Mouse (Mus musculus): ENCODE measurements at regions not wholly inside any gene's neighbourhood (a gene's known extent, or its start where the extent isn't known, plus 50 kb on each side); places are given as distances from the start of the nearest gene placed in this dataset.

DNA sequence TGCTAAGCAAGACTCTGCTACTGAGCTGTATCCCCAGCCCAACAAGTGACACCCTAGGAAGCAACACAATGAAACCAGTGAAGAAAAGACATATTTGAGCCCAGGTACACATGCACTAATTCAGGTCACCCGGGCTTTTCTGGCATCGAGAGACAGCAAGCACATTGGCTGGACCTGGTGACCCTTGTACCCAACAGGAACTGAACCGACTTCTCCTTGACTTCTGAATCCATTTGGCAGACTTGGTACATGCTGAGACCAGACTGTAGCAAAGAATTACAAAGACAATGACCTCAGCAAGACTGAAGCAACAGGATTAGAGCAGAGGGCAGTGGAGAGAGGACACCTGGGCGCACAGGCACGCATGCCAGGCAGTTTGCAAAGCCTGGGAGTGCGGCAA is 79.1 kb downstream of the Sema4f start:
- WGBS = 81% methylated on average over 6 of the region's 6 CpGs
- Histone ChIP-seq H3K9me3 (replicated peaks) (no peaks in the 10 kb centered on the region), H3K4me3 (no peak overlapping the region), H3K4me1 (peaks cover 31% of the 10 kb centered on the region), H3K36me3 (no peaks in the 10 kb centered on the region), H3K27ac (no peak overlapping the region), H3K27me3 (ENCODE audit: low read depth, poor library complexity, severe bottlenecking) (no peaks in the 10 kb centered on the region)
- no peak for DNase-seq (ENCODE audit: low spot score)

DNA sequence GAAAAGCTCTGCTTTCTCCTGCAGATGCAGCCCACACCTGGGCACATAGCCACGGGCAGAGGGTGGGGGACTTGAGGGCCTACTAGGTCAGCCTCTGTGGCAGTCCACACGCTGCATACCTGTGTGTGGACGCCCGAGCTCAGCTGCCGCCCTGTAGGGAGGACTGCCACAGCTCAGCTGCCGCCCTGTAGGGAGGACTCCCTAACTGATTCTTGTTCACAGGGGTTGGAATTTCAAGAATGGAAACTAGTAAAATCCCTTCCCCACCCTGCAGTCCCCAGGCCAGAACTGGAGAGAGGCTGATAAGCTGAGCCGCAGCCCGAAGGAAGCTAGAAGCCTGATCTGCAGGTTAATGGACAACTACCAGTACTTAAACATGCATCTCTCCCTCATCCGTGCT is 82.0 kb upstream of the Hk2 start:
- Histone ChIP-seq H3K27ac (0 out of 2 replicates have a peak overlapping the region, but pooled peaks have one; percentile 31), H3K4me1 (peaks cover 7% of the 10 kb centered on the region), H3K36me3 (no peaks in the 10 kb centered on the region), H3K27me3 (ENCODE audit: low read depth, poor library complexity, severe bottlenecking) (no peaks in the 10 kb centered on the region), H3K9me3 (replicated peaks) (no peaks in the 10 kb centered on the region), H3K4me3 (no peak overlapping the region)
- DNase-seq (ENCODE audit: low spot score) = no peak
- 89% methylated on average over 9 of the region's 9 CpGs for WGBS

DNA sequence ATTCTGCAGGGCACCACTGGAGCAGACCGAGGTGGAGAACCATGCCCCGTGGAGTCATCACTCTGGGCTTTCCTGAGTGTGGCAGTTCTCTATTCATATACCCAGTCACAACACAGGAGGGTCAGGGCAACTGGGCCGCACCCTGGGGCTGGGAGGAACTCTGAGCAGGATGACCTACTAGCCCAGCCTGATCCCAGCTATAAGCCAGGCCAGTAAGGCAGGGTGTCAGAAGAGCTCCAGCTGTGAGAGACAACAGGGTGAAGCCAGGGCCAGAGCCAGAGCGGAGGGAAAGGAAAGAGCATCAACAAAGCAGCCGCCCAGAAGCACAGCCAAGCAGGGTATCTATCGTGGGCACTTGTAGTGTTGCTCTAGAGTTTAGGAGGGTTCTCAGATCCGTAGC is 81.1 kb upstream of the Hk2 start:
- Histone ChIP-seq H3K36me3 (no peaks in the 10 kb centered on the region), H3K4me3 (no peak overlapping the region), H3K9me3 (replicated peaks) (no peaks in the 10 kb centered on the region), H3K27ac (no peak overlapping the region), H3K27me3 (ENCODE audit: low read depth, poor library complexity, severe bottlenecking) (no peaks in the 10 kb centered on the region), H3K4me1 (peaks cover 7% of the 10 kb centered on the region)
- no peak for DNase-seq (ENCODE audit: low spot score)
- WGBS = 76% methylated on average over 7 of the region's 7 CpGs

DNA sequence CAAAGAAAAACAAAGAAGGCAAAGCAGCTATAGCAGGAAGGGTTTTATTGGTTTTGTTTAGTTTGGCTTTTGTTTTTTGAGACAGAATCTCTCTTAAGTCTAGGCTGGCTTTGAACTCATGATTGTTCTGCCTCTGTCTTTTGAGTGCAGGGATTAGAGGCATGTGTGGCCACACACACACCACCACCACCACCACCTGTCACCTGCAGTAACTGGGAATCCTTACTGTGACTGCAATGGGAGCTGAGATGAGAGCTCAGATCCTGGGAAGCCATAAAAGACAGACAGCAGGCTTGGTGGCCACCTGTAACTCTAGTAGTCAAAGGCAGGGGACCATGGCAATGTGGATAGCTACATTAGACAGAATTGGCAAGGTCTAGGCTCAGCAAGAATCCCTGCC is 80.5 kb upstream of the Hk2 start:
- H3K4me1 ChIP-seq = peaks cover 7% of the 10 kb centered on the region
- no peaks in the 10 kb centered on the region for H3K27me3 ChIP-seq (ENCODE audit: low read depth, poor library complexity, severe bottlenecking)
- no peak for DNase-seq (ENCODE audit: low spot score)
- no peak overlapping the region for H3K4me3 ChIP-seq
- no peak overlapping the region for H3K27ac ChIP-seq
- no peaks in the 10 kb centered on the region for H3K36me3 ChIP-seq
- no peaks in the 10 kb centered on the region for H3K9me3 ChIP-seq (replicated peaks)

DNA sequence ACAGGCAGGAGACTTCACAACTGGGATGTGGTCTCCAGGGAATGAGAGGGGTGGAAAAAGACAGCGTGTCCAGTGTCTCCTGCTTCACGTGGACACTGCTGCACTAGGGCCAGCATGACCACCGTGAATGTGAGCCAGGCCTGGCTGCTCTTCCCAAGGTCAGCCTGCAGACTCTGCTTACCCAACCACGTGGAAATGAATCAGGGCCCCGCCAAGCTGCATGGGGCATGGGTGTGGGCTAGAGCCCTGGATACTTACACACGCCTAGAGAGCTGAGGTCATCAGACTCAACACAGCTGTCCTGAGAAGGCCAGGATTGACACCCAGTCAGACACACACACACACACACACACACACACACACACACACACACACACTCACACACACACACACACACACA is 80.1 kb upstream of the Hk2 start:
- Histone ChIP-seq H3K27me3 (ENCODE audit: low read depth, poor library complexity, severe bottlenecking) (no peaks in the 10 kb centered on the region), H3K36me3 (no peaks in the 10 kb centered on the region), H3K4me3 (no peak overlapping the region), H3K27ac (no peak overlapping the region), H3K4me1 (peaks cover 7% of the 10 kb centered on the region), H3K9me3 (replicated peaks) (no peaks in the 10 kb centered on the region)
- no peak for DNase-seq (ENCODE audit: low spot score)
- 74% methylated on average over 6 of the region's 6 CpGs for WGBS

DNA sequence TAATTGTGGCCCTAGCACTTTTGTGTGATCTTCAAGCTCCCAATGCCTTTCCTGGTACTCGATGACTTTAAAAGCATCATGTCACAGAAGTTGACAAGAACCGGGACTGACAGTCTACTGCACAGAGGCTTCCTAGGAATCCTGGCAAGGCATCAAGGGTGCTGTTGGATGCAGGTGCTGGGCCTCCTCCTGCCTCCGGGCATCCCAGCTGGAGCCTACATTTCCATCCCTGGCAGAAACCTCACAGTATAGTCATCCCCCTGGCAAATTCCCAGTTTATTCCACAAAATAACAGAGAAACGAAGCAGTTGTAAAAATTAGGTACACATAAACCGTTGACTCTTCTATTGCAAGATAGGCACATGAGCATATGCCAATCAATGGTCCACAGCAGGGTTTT is 78.8 kb upstream of the Hk2 start:
- Histone ChIP-seq H3K9me3 (replicated peaks) (no peaks in the 10 kb centered on the region), H3K27me3 (ENCODE audit: low read depth, poor library complexity, severe bottlenecking) (no peaks in the 10 kb centered on the region), H3K4me3 (no peak overlapping the region), H3K36me3 (no peaks in the 10 kb centered on the region), H3K27ac (no peak overlapping the region), H3K4me1 (peaks cover under 1% of the 10 kb centered on the region)
- no peak for DNase-seq (ENCODE audit: low spot score)
- WGBS = 91% methylated on average over 5 of the region's 5 CpGs

DNA sequence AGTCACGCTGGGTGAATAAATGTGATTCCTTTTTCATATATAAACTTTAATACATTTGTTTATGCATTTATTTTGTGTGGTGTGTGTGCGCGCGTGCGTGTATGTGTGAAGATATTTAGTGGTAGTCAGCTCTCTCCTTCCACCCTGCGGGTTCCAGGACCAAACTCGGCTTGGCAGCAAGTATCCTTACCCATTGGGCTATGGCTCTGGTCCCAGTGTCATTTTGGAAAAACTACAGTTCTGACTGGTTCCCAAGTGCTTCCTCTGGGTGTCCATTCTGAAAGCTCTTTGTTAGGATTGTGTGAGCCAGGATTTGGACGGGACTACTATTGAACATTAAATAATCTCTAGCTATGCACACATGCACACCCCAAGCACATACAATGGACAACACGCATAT is 76.3 kb upstream of the Hk2 start:
- H3K4me3 ChIP-seq = no peak overlapping the region
- H3K4me1 ChIP-seq = no peaks in the 10 kb centered on the region
- DNase-seq (ENCODE audit: low spot score) = no peak
- H3K9me3 ChIP-seq (replicated peaks) = no peaks in the 10 kb centered on the region
- no peaks in the 10 kb centered on the region for H3K36me3 ChIP-seq
- no peak overlapping the region for H3K27ac ChIP-seq
- 95% methylated on average over 9 of the region's 9 CpGs for WGBS
- H3K27me3 ChIP-seq (ENCODE audit: low read depth, poor library complexity, severe bottlenecking) = no peaks in the 10 kb centered on the region

DNA sequence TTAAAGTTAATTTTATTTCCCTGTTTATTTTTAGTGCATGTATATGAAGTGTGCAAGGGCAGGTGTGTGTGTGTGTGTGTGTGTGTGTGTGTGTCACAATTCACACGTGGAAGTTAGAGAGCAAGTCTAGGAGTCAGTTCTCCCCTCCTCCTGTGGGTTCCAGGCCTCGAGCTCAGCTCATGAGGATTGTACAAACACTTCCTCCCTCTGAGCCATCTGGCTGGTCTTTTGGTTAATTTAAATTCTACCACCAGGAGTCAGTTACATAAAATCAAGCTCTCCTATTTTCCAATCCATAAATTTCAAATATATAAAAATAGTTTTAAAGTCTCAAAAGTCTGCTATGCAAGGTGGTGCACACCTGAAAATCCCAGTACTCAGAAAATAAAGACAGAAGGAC is 73.3 kb upstream of the Hk2 start:
- H3K27ac ChIP-seq = no peak overlapping the region
- no peak overlapping the region for H3K4me3 ChIP-seq
- H3K36me3 ChIP-seq = no peaks in the 10 kb centered on the region
- no peaks in the 10 kb centered on the region for H3K4me1 ChIP-seq
- 66% methylated on average over 2 of the region's 2 CpGs for WGBS
- no peaks in the 10 kb centered on the region for H3K9me3 ChIP-seq (replicated peaks)
- H3K27me3 ChIP-seq (ENCODE audit: low read depth, poor library complexity, severe bottlenecking) = no peaks in the 10 kb centered on the region
- DNase-seq (ENCODE audit: low spot score) = no peak

DNA sequence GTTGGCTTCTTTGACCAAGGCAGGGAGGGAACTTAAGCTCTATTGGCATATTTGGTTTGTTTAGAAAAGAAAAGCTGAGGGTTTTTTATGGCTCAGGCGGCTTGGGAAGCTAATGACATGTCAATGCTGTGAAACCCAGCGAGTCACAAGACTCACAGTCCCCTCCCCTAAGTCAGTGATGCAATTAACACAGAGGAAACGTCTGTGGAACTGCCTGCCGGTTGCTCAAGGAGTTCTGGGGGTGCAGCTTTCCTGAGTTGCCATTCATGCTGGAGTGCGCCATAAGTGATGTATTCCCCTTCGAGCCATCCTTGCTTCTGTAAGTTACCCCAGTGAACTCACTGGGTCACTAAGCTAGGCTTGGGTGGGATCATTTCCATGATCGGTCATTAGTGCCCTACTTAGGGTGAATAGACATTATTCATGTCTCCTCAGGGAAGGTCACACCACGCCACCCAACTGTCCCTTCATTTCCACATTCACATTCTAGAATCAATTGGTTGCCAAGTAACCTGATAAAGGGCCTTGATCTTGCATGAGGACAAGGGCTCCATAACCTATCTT is 72.4 kb upstream of the Hk2 start:
- no peaks in the 10 kb centered on the region for H3K9me3 ChIP-seq (replicated peaks)
- 77% methylated on average over 8 of the region's 8 CpGs for WGBS
- no peaks in the 10 kb centered on the region for H3K27me3 ChIP-seq (ENCODE audit: low read depth, poor library complexity, severe bottlenecking)
- no peaks in the 10 kb centered on the region for H3K4me1 ChIP-seq
- DNase-seq (ENCODE audit: low spot score) = no peak
- no peak overlapping the region for H3K27ac ChIP-seq
- no peak overlapping the region for H3K4me3 ChIP-seq
- H3K36me3 ChIP-seq = no peaks in the 10 kb centered on the region

DNA sequence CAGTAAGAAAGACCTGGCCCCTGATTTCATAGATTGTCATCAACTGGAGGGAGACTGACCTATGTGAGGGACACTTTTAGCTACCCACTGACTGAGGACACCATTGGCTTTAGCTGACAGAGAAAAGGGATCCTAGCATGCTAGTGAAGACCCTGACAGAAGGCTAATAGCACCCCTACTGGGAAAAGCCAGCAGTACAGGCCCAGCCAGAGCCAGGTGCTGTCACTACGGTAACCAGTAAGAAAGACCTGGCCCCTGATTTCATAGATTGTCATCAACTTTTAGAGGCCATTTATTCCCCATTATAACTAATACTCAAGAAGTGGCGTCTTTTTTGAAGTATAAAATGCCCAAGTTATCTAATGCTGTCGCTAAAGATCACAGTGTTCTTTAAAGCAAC is 70.2 kb upstream of the Hk2 start:
- no peaks in the 10 kb centered on the region for H3K27me3 ChIP-seq (ENCODE audit: low read depth, poor library complexity, severe bottlenecking)
- WGBS = 62% methylated on average over 3 of the region's 3 CpGs
- no peaks in the 10 kb centered on the region for H3K36me3 ChIP-seq
- H3K27ac ChIP-seq = no peak overlapping the region
- no peak for DNase-seq (ENCODE audit: low spot score)
- H3K4me3 ChIP-seq = no peak overlapping the region
- H3K4me1 ChIP-seq = no peaks in the 10 kb centered on the region
- no peaks in the 10 kb centered on the region for H3K9me3 ChIP-seq (replicated peaks)

DNA sequence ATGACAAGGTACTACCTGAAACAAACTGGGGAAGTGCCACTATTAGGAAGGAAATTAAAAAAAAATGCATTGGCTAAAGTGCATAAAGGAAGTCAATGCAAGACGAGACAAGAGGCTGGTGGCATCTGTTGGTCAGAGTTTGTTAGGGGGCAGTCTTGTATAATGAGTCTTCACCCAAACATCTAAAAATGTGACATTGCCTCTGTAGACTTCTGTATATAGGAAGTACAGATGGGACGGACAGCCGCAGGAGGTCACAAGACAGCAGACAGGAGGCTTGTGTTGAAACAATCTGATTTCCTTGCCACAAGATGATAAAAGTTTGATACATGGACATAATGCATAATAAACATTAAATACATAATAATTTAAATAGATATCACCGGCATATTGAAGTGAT is 69.6 kb upstream of the Hk2 start:
- Histone ChIP-seq H3K36me3 (no peaks in the 10 kb centered on the region), H3K27ac (no peak overlapping the region), H3K9me3 (replicated peaks) (no peaks in the 10 kb centered on the region), H3K4me1 (no peaks in the 10 kb centered on the region), H3K27me3 (ENCODE audit: low read depth, poor library complexity, severe bottlenecking) (no peaks in the 10 kb centered on the region), H3K4me3 (no peak overlapping the region)
- WGBS = 86% methylated on average over 4 of the region's 4 CpGs
- no peak for DNase-seq (ENCODE audit: low spot score)

DNA sequence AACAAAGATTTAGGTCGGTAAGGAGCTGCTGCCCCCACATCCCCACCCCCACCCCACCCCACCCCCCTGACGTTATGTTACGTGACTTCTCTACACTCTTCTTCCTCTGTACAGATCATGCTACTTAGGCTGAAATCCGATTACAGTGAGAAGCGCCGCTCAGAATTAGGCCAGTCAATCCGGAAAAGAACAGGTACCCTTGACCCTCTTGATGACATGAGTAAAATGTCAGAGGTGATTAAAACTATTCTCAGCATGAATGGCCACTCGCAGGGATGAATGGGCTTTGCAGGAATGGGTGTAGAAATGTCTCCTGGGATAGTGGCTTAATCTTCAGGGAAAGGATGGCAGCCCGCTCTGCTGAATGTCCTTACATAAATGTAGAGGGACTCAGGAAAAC is 63.0 kb upstream of the Hk2 start:
- Histone ChIP-seq H3K4me1 (no peaks in the 10 kb centered on the region), H3K9me3 (replicated peaks) (no peaks in the 10 kb centered on the region), H3K4me3 (no peak overlapping the region), H3K27ac (no peak overlapping the region), H3K36me3 (no peaks in the 10 kb centered on the region), H3K27me3 (ENCODE audit: low read depth, poor library complexity, severe bottlenecking) (no peaks in the 10 kb centered on the region)
- no peak for DNase-seq (ENCODE audit: low spot score)
- 82% methylated on average over 9 of the region's 9 CpGs for WGBS

DNA sequence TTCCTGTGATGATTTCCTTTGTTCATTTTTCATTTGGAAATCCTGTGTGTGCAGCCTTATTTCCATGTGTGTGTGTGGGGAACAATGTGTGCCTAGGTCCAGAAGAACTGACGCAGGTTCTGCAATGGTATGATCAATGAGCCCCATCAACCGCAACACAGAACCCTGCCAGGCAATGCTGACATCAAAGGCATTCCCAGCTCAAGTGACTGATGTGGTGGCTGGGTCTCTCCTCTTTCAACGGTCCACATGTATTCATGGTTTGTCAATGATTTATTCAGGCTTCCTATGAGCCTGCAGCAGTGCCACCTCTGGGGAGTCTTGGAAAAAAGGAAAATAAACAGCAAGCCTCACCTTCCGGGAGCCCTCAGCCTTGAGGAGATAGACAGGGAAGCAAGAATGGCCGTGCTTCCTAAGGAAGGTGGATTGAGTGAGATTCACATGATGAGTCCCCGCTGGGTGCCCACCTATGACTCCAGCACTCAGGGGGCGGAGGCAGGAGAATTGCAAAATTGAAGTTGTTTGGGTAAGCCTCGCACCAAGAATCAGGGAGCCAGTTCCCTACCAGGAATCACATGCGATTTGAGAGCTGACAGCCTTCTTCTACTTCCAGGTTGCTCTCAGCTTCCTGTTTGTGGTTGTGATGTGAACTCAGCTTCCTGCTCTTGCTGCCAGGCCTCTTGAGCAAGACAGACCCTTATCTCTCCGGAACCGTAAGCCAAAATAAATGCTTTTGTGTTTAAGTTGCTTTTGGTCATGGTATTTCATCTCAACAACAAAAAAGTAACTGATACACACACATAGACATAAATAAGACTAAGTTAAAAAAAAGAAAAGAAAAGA is 61.2 kb upstream of the Hk2 start:
- Histone ChIP-seq H3K4me3 (no peak overlapping the region), H3K9me3 (replicated peaks) (no peaks in the 10 kb centered on the region), H3K4me1 (peaks cover 4% of the 10 kb centered on the region; the same call in 1 of the 2 replicates), H3K27ac (no peak overlapping the region), H3K27me3 (ENCODE audit: low read depth, poor library complexity, severe bottlenecking) (no peaks in the 10 kb centered on the region), H3K36me3 (no peaks in the 10 kb centered on the region)
- 74% methylated on average over 11 of the region's 11 CpGs for WGBS
- no peak for DNase-seq (ENCODE audit: low spot score)

DNA sequence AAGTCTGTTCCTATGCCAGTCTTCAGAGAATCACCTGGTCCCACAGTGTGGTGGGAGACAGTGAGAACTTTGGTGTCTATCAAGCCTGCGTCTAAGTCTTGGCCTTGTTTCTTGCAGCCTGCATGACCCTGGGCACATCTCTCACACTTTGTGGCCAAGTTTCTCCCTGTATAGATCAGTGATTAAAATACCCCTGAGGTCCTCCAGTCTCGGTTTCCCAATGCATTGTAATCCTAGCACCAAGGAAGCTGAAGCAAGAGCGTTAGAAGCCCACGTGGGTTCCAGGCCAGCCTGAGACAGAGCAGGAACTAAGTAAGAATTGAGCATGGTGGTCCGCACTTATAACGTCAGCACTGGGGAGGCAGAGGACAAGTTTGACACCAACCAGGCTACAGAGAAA is 59.6 kb upstream of the Hk2 start:
- Histone ChIP-seq H3K9me3 (replicated peaks) (no peaks in the 10 kb centered on the region), H3K4me3 (no peak overlapping the region), H3K4me1 (peaks cover 4% of the 10 kb centered on the region; the same call in 1 of the 2 replicates), H3K36me3 (no peaks in the 10 kb centered on the region), H3K27ac (no peak overlapping the region), H3K27me3 (ENCODE audit: low read depth, poor library complexity, severe bottlenecking) (no peaks in the 10 kb centered on the region)
- no peak for DNase-seq (ENCODE audit: low spot score)
- 91% methylated on average over 6 of the region's 6 CpGs for WGBS

Measured in limb, embryonic 10.5 days (tissue).